Mouse (Mus musculus) frontal cortex, postnatal 36 days (tissue): Measurements from ENCODE around the gene Speer4f1.
"Not testable (repeated sequence)": the region's sequence is repeated elsewhere in the genome, so short reads cannot be mapped to it uniquely, and the experiment has no call there.

Source experiments
- DNase-seq, 2 experiments: peaks; one replicate each; pipeline ENCODE4 v3.0.0; 2022; ENCODE audit warnings: low spot score in 2 of 2

Gene Speer4f1

DNA sequence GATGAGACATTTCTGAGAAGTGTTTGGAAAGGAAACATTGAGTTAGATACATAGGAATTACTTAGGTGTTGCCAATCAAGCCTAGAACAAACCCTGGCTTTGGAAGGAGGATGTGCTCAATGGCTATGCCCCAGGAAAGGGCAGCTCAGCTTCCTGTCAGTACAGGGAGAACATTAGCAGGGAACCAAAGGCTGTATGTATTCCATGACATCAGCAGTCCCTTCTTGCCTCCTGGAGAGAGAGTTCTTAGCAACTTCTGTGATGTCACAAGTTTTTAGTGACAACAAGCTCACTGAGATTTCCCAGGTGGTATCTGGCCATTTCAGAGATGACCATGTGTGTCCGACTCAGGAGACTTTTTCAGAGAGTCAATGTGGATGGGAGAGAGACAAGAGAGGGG, at the start of gene Speer4f1:
Gene Speer4f1 (plus strand): TSS at position 301 of the 400 bp plus-strand sequence.
- DNase-seq, result not testable (repeated sequence)

DNA sequence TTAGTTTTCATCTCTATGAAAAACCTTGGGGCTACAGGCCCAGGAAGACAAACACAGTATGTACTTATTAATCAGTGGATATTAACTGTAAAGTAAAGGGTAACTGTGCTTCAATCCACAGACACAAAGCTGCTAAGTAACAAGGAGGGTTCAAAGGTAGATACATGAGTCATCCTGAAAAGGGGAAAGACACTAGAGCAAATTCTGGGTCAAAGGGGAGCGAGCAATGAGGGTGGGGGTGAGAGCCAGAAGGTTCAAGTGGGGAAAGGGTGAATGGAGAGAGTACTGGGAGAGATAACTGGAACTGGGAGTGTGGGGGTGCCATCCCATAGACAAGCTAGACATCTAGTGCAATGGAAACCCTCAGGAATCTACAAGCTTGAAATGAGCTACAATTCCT, 49.0 kb upstream of the Speer4f1 start:
- DNase-seq, result no peak

DNA sequence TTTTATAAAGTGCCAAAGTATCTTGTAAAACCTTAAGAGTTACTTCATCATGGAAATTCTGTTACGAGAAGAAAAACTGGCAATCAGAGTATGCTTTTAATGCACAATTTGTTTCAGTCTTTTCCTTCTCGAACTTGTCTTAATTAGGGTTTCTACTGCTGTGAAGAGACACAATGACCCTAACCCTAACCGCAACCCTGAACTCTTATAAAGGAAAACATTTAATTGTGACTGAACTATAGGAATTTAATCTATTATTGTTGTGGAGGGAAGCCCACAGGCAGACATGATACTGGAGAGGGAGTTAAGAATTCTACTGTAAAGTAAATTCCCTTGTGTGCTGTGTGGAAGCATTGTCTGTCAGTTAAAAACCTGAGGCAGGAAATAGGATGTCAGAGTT, 41.2 kb upstream of the Speer4f1 start:
- no peak for DNase-seq

DNA sequence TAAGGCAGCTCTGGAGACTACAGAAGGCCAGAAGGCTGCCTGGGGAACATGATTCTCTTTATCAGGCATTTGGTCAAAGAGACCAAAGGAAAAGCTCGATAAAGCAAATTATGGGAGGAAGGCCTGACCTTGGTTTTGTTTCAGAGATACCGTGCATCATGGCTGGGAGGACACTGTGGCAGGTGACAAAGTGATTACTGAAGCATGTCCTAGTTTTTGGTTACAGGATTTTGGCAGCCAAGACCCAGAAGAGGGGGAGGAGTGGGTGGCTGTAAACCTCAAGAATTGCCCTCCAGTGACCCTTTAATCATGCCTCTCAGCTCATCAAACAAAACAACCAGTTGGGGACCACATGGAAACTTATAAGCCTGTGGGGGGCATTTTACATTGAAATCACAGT, 39.7 kb upstream of the Speer4f1 start:
- no peak for DNase-seq

DNA sequence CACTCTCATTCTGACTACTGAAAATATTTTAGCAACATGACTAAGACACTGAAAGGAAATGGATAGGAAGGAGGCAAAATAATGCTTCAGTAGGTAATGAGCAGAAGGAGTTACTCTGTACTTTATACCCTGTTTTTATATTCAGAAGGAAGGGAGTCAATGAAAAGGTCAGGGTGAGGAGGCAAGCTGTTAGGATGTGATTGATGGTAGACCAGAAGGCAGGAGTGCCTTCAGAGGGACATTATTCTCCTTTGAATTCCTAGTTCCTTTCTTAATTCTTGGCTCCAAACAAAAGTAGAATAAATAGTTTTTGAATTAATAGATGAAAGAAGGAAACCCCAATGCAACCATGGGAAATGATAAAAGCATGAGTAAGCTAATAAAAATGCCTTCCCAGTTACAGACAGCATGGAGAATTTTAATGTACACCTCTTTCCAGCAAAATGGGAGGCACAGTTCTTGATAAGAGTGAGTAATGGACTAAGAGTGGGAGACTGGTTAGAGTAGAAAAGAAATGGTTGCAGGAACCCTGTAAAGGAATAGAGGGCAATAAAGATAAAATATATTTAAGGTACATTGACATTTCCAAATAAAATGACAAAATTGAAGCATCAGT, 36.3 kb upstream of the Speer4f1 start:
- no peak for DNase-seq

DNA sequence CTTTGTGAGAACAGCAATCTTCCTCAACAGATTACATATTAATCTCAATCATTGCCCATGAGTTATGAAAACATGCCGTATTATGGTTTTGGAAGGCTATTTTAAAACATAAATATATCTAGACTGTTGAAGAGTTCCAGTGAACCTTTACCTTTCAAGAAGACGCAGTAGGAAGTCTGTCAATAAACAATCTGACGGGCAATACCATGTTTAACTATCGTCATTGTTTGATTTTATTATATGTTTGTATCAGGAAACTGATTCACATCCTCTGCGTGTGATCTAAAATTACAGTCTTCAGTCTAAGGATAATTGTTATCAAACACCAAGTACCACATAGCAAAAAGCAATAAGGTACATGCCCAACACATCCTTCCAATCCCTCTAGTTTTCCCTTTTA, 21.8 kb upstream of the Speer4f1 start:
- no peak for DNase-seq

DNA sequence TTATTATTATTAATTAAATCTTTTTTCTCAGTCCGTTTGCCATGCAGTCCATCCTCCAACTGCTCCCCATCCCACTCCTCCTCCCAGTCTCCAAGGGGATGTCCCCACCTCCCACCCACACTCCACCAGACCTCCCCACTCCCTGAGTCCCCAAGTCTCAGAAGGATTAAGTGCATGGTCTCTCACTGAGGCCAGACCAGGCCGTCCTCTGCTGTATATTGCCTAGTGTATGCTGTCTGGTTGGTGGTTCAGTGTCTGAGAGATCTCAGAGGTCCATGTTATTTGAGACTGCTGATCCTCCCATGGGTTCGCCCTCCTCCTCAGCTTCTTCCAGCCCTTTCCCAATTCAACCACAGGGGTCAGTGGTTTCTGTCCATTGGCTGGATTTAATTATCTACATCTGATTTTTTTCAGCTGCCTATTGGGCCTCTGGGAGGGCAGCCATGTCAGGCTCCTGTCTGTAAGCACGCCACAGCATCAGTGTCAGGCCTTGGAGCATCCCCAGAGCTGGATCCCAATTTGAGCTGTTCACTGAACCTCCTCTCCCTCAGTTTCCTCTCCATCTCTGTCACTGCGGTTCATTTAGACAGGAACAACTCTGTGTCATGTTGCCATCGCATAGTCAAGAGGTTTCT, 20.8 kb upstream of the Speer4f1 start:
- DNase-seq, result no peak

DNA sequence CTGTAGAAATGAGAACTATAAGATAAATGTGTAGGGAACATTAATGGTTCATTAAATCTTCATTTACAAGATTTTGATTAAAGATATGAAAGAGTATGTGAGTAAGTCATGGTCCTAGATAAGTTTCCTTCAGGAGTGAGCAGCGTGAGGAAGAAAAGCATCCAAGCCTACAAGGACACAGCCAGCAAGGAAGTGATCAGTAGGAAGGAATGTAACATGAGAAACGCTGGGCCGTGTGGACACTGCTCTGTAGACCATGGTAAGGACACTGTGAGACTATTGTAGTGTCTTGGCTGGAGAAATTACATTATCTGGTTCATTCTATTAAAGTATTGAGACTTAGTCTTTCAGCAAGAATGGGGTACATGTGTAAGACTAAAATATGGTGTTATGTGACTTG, 19.2 kb upstream of the Speer4f1 start:
- DNase-seq, result no peak

DNA sequence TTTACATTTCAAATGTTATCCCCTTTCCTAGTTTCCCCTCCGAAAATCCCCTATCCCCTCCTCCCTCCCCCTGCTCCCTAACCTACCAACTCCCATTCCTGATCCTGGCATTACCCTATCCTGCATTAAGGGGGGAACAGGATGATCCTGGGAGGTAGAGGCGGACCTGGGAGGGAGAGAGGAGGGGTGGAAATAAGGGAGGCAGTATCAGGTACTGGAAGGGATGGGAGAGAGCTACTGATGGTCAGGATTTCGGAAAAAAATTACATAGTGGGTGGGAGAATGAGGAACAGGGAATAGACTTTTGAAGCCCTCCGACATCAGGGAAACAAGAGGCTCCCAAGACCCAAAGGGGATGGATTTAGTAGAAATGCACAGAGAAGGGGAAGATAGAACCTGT, 7.8 kb upstream of the Speer4f1 start:
- not testable (repeated sequence) for DNase-seq

DNA sequence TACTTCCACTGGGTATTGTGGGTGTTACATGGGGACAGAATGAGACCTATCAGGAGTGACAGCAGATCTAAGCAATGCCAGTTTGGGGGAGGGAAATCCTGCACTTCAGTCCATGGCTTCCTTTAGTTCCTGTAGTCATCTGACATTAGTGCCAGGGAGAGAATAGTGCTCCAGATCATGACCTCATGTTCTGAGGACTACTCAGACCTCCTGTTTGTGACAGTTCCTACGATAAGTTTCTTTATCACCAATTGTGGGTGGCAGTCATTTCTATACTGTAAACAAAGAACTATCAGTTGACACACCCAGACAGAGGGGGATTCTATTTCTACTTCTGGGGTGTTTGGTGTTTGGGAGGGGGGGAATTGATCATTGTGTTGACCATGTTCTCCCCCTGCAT, 578 bp downstream of the Speer4f1 start:
- DNase-seq, result no peak

DNA sequence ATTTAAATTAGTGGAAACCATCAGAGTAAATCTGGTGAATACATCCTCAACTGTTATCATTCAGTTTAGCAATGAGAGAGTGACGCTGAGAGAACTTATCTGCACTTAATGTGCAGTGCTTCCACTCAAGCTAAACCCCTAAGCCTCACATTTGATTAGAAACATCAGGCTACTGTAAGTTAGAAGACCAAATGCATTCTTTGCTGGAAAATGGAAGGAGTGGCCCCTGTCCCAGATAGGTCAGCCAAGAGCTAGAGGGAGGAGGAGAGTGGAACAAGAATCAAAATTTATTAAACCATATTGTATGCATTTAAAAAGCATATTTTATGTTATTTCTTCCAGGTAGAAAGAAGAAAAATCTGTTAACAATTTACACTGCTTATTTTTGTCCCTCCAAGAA, 14.0 kb downstream of the Speer4f1 start:
- DNase-seq, result no peak

DNA sequence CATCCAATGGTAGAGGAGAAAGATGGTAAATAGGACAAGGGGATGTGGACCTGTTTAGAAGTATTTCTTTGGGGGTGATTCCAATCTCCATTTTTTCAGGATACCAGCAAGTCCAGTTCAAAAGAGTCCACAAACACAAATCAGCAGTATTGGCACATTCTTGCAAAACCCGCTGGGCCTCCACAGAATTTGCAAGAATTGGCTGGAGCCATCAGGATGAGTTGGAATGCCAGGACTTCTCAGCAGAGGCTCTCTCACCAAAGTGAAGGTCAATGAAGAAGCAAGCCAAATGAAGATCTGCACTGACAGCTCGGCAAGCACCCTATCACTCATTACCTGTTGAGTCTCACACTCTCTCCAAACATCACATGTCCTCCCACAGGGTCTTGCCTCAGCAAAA, 19.7 kb downstream of the Speer4f1 start:
- no peak for DNase-seq

DNA sequence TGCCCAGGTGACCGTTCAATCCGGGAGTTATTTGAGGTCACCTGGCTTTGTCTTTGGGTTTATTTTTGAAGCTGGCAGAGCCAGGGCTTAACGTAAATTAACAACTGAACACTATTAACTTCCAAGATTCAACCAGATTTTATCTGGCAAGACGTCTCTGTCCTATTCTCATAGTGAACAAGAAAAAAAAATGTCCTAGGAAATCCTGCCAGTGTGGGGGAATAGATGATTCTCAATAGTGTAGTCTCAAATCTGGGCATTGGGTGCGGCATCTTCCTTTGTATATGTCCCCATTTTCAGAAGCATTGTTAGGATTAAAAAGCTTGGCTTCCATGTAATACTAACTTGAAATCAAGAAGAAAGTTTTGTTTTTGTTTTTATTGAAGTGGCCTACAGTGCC, 20.8 kb downstream of the Speer4f1 start:
- DNase-seq, result no peak

DNA sequence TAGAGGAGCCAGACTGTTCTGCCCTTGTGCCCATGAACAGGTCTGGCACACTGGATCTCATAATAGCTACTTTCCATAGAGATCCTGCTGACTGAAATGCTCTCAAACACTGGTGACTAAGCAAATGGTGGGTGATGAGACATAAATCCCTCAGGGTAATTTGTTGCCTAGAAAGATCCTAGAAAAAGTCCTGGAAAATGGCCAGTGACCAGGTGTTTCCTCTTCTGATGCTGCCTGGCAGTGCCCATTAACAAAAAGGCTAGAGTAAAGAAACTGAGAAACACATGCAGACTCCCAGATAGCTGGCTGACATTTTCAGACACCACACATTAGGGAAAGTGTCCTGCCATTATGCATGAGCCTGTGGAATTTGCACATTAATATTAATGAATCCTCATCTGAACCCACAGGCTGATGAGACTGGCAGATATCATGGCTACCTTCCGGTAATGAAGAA, 24.0 kb downstream of the Speer4f1 start:
- no peak for DNase-seq

DNA sequence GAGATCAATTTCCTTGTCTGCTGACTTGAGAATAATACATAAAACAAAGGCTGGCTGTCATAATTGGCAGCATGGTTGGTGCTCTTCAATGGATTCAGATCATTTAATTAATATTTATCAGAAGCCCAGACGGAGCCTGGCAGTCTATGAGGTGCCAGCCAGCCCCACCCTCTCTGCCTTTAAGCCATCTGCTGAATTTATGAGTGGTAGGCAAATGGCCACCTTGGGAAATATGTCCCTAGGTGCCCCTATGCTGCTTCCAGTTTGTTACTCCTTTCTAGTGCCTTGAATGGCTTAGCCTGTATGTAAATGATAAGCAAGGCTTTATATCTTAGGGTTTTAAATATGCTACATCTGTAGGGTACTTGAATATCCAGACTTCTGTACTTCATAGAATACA, 25.0 kb downstream of the Speer4f1 start:
- DNase-seq, result no peak

DNA sequence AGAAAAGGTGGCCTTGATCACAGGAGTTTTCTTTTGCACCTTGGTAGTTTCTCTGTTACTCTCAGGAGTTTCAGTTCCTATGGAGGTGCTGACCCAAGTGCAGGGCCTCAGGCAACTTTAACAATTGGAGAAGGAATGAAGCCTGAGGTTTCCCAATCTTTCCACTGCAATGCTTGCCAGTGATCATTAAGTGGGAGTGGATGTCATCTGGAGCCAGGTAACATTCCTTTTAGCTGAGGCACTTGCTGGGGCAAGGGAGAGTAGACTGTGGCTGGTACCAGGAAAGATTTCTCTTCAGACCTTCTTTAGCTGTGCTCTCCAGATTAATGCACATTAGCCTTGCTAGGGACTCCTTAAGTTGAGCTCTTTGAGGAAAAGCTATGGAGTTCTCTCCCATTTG, 29.6 kb downstream of the Speer4f1 start:
- no peak for DNase-seq

DNA sequence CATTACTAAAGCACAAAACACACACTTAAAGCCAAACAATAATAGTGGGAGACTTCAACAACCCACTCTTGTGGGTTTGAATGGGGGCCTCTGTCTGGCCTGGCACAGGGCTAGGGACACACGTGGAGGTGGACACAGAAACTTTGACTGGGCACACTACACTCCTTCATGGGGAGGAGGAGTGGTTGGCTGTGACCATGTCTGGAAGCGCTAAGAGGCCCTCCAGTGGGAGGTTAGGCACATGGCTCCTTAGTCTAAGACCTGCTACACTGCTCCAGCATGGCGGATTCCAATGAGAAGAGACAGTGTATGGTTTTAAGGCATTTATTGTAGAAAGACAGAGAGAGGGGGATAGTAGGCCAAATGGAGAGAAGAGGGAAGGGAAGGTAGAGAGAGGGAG, 32.1 kb downstream of the Speer4f1 start:
- no peak for DNase-seq
